Mouse (Mus musculus): ENCODE data around the gene Slco3a1.

DNA sequence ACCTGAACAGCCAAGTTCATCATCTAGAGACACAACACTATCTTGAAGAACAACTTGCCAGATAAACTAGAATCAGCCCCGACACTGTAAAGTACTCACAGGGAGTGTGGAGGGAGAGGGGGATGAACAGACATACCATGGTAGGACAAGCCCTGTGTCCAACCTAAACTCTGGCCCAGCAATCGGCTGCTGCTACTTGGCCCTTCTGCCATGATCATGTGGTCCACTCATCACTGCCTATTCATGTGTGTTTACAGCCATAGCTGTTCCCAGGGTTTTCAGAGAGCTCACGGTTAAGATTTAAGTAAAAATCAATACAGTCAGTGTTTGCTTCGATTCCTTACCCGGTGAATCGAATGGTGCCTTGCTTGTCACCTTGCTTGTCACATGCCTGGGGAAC lies 7.9 kb downstream of the Slco3a1 start:
- TF ChIP-seq CTCF (IDR thresholded peaks at IDR 0.05; ENCODE audit: borderline replicate concordance, insufficient read depth, low read depth, low read length): no peak
- no peak for TF ChIP-seq POLR2A (IDR thresholded peaks at IDR 0.05; ENCODE audit: borderline replicate concordance, insufficient read depth, low read length)

All from cerebellum, adult 2 months (tissue).